Mouse (Mus musculus) myocyte (in vitro differentiated cells): Measurements from ENCODE around the gene Hist2h3b.

Experiments used
- CEBPB ChIP-seq: IDR thresholded peaks from 2 replicates; pipeline ENCODE4 v1.6.1; 2011; ENCODE audit warnings: mild to moderate bottlenecking, moderate library complexity; ENCODE audit not compliant: poor library complexity, insufficient read depth, severe bottlenecking
- E2F4 ChIP-seq: IDR thresholded peaks from one replicate; pipeline ENCODE4 v1.6.1; 2011; ENCODE audit warnings: mild to moderate bottlenecking, control low read depth, moderate library complexity; ENCODE audit not compliant: insufficient read depth
- MAX ChIP-seq: IDR thresholded peaks from one replicate; pipeline ENCODE4 v1.6.1; 2011; ENCODE audit warnings: low read depth, mild to moderate bottlenecking, control low read depth
- MYOG ChIP-seq, 3 experiments: IDR thresholded peaks; one replicate each; pipeline ENCODE4 v1.6.1; 2011; ENCODE audit warnings: control low read depth in 2 of 3, low read depth in 2 of 3, mild to moderate bottlenecking in 2 of 3; ENCODE audit not compliant: insufficient read length in 2 of 3, control insufficient read depth in 1 of 3, insufficient read depth in 1 of 3
- POLR2A ChIP-seq: IDR thresholded peaks from one replicate; pipeline ENCODE4 v1.6.1; 2011; ENCODE audit warnings: low read depth, mild to moderate bottlenecking, control low read depth, moderate library complexity; ENCODE audit not compliant: insufficient read length
- SRF ChIP-seq: IDR thresholded peaks from one replicate; pipeline ENCODE4 v1.6.1; 2011; ENCODE audit warnings: low read depth; ENCODE audit not compliant: control insufficient read depth, insufficient read length
- TCF12 ChIP-seq: IDR thresholded peaks from one replicate; pipeline ENCODE4 v1.6.1; 2011; ENCODE audit warnings: mild to moderate bottlenecking, control low read depth; ENCODE audit not compliant: poor library complexity, insufficient read depth, severe bottlenecking
- TCF3 ChIP-seq: IDR thresholded peaks from one replicate; pipeline ENCODE4 v1.6.1; 2011; ENCODE audit warnings: low read depth, control low read depth; ENCODE audit not compliant: insufficient read length
- USF1 ChIP-seq: IDR thresholded peaks from one replicate; pipeline ENCODE4 v1.6.1; 2011; ENCODE audit warnings: low read depth, mild to moderate bottlenecking, control low read depth, moderate library complexity

DNA sequence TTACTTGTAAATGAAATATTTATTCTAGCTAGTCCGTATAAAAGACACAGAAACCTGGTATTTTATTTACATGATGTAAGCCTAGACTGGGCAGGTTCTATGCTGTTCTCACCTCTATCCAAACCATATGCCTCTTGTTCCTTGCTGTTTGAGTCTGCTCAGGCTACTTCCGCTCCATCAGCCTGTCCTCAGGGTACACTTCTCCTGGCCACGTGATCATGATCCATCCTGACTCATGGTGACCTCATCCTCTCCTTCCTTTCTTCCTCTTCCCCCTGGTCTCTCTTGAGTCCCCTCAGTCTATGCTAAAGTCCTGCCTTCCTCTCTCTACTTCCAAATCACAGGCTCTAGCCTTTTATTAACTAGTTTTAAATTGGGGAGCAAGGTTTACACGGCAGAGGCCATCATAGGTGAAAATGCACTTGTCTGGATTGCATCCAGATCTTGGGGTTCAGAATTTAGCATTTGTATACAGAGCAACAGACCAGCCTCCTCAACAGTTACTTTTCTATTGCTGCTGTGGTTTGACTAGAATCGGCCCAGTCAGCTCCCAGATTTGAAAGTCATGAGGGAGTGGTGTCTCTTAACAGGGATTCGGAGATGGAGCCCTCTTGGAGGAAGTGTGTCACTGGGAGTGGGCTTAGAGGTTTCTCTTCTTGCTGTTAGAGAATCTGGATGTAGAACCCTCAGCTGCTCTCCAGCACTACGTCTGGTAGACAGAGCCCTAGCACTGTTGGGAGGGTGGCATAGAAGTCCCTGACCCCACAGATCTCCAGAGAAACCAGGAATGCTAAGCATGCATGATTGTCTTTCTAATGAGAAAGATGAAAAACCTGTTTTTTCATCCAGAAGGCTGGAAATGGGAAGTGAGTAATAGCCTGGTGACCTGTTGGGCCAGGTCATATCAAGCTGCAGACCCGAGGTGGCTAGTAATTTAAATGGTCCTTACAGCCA, 41.5 kb upstream of the Hist2h3b start:
- TF ChIP-seq POLR2A (peak; percentile 44), TCF12 (no peak), TCF3 (no peak), MAX (no peak), USF1 (peak; percentile 99), E2F4 (no peak), SRF (no peak), MYOG (IDR thresholded peaks at IDR 0.05; ENCODE audit: control insufficient read depth in 1 of 3, insufficient read depth in 1 of 3, insufficient read length in 2 of 3, low read depth in 2 of 3) (no peak), CEBPB (no peak)
